Mouse (Mus musculus) small intestine, adult 2 months (tissue): ENCODE measurements around the gene Acaca.

Experiments used
- CTCF ChIP-seq: fragments of 200-500 bp; IDR thresholded peaks from 2 replicates; pipeline ENCODE4 v1.5.1; 2012; ENCODE audit warnings: low read depth, mild to moderate bottlenecking, control low read depth, inconsistent platforms, low read length, moderate library complexity, mixed read lengths; ENCODE audit not compliant: insufficient replicate concordance, insufficient read length; ENCODE audit errors: extremely low read depth
- POLR2A ChIP-seq: fragments of 200-500 bp; IDR thresholded peaks from 2 replicates; pipeline ENCODE4 v1.6.1; 2012; ENCODE audit warnings: low read depth, mild to moderate bottlenecking, control low read depth, inconsistent platforms, low read length, moderate library complexity

DNA sequence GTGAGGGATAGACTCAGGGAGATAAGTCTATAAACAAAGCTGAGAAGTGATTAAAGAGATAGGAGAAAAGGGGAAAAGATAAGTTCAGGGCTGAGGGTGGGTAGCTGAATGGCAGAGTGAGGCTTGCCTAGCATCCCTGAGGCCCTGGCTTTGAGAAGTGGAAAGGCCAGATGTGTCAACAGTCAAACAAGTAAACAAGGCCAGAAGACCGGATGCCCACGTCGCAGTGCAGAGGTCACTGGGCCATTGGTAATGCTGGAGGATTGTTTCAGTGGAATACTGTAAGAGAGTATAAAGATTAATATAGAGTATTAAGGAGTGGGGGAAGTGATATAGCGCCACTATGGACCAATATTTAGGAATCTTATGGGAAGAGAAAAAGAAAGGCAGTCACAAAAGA, 89.5 kb downstream of the Acaca start:
- TF ChIP-seq POLR2A: no peak
- no peak for TF ChIP-seq CTCF
